Mouse (Mus musculus): ENCODE measurements at regions not wholly inside any gene's neighbourhood (a gene's known extent, or its start where the extent isn't known, plus 50 kb on each side); places are given as distances from the start of the nearest gene placed in this dataset.

- TF ChIP-seq GATA1 (IDR thresholded peaks at IDR 0.05; ENCODE audit: borderline replicate concordance, low read length) (no peak), FLI1 (IDR thresholded peaks at IDR 0.05; ENCODE audit: low read length) (no peak)
Measured at GRCm38 (mm10) chr14:61866532-61867268, 259.4 kb downstream of the Kcnrg start.

Data from megakaryocyte, embryonic 14.5 days (primary cell).